Mouse (Mus musculus): ENCODE results near the gene B4gat1. TPM values are rescaled to one million over a fixed set of nuclear protein-coding genes. Genes with fewer than 3 reads are reported as not detected.
A peak's percentile ranks its signal among the peaks of the same experiment; 100 is the strongest.
"Not testable (repeated sequence)": the region's sequence is repeated elsewhere in the genome, so short reads cannot be mapped to it uniquely, and the experiment has no call there.

B4gat1 gene
- polyA plus RNA-seq, 1 experiment from 2014 or later, result 45.1 TPM

DNA sequence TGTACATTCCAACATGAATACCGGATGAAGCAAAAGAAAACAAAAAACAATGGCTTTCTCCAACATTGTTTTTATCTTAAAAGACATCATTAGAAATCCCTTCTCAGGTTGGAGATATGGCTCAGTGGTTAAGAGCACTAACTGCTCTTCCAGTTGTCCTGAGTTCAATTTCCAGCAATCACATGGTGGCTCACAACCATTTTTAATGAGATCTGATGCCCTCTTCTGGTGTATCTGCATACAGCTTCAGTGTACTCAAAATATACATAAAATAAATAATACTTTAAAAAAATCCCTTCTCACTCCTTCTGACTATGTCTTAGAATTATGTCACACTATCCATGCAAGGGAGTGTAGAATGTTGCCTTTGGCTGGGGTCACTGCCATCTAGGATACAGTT, 40.7 kb downstream of the B4gat1 start:
- Histone ChIP-seq H3K4me3 (no peak overlapping the region), H3K9ac (no peak overlapping the region), H3K27ac (no peak overlapping the region), H3K4me1 (no peaks in the 10 kb centered on the region), H3K27me3 (peaks cover 46% of the 10 kb centered on the region), H3K9me3 (no peaks in the 10 kb centered on the region), H3K36me3 (no peaks in the 10 kb centered on the region), H3K4me2 (no peak overlapping the region)
- WGBS, result 97% methylated on average over 1 of the region's 1 CpGs
- ATAC-seq (ENCODE audit: insufficient number of reproducible peaks, low FRiP score, low TSS enrichment, low read depth), result no peak

DNA sequence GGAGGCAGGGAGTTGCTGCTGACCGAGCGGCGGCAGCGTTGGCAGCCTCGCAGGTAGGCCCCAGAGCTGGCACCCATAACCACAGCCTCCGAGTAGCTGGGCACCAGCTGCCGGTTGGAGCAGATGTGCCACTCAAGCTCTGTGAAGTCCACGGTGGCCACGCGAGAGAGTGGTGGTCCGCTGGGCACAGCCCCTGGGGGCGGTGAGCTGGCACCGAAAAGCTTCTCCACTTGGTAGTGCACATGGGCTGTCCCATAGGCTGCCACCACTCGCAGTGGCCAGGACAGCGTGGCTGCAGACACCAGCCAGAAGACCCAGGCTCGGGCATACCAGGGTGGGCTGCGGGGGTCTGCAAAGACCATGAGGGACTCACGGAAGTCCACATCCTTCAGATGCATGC, 43.4 kb downstream of the B4gat1 start:
- ATAC-seq (ENCODE audit: insufficient number of reproducible peaks, low FRiP score, low TSS enrichment, low read depth), result no peak
- WGBS, result 58% methylated on average over 18 of the region's 18 CpGs

DNA sequence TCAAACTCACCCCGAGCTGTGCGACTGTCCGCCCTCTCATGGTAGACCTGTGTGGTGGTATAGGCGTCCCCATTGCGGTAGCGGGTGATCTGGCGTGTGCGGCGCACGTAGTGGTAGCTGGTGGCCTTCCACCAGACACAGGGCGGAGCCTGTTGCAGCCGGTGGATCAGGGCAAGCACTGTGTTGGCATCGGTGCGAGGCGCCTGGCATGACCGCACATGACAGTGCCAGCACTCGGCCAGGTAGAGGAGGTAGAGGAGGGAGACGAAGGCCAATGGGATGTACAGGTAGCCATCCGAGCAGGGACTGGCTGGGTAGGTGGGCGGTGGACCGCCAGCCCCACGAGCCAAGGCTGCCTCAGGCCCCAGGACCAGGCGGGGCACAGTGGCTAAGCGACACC, 44.0 kb downstream of the B4gat1 start:
- H3K9ac ChIP-seq, result no peak overlapping the region
- ATAC-seq (ENCODE audit: insufficient number of reproducible peaks, low FRiP score, low TSS enrichment, low read depth), result no peak
- H3K4me1 ChIP-seq, result peaks cover 17% of the 10 kb centered on the region
- H3K36me3 ChIP-seq, result no peaks in the 10 kb centered on the region
- H3K4me2 ChIP-seq, result no peak overlapping the region
- H3K27me3 ChIP-seq, result peaks cover 70% of the 10 kb centered on the region
- H3K9me3 ChIP-seq, result no peaks in the 10 kb centered on the region
- WGBS, result 67% methylated on average over 24 of the region's 24 CpGs
- no peak overlapping the region for H3K4me3 ChIP-seq
- H3K27ac ChIP-seq, result no peak overlapping the region

More for the DNA sequence above, 43.4 kb downstream of the B4gat1 start:
- Histone ChIP-seq H3K27ac (no peak overlapping the region), H3K9ac (no peak overlapping the region), H3K9me3 (no peaks in the 10 kb centered on the region), H3K4me1 (peaks cover 13% of the 10 kb centered on the region), H3K36me3 (no peaks in the 10 kb centered on the region), H3K4me2 (no peak overlapping the region), H3K27me3 (peaks cover 70% of the 10 kb centered on the region), H3K4me3 (no peak overlapping the region)

- Histone ChIP-seq H3K9me3 (no peaks in the 10 kb centered on the region), H3K27me3 (peaks cover 70% of the 10 kb centered on the region), H3K4me2 (0 out of 2 replicates have a peak overlapping the region, but pooled peaks have one; percentile 77), H3K36me3 (no peaks in the 10 kb centered on the region), H3K4me1 (peaks cover 23% of the 10 kb centered on the region), H3K9ac (no peak overlapping the region), H3K4me3 (peak overlapping the region; percentile 45; the same call in 1 of the 2 replicates), H3K27ac (no peak overlapping the region)
- ATAC-seq (ENCODE audit: insufficient number of reproducible peaks, low FRiP score, low TSS enrichment, low read depth), result no peak
- WGBS, result 59% methylated on average over 3 of the region's 3 CpGs
Observed at GRCm38 (mm10) chr19:5083961-5084833, 45.6 kb downstream of the B4gat1 start.

DNA sequence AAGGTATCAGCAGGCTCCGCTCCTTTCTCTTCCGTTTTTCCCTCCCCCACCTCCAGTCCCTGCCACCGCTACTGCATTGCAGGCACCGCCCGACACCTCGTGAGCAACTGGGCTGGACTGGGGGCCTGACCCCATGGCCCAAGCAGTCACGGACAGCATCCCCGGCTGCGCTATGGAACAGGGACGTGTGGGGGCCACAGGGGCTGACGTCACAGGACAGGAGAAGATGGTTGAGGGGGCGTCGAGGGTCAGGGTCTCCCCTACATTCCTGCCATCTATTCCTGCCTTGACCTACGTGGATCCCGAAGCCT, 46.2 kb downstream of the B4gat1 start:
- Histone ChIP-seq H3K27me3 (peaks cover 69% of the 10 kb centered on the region), H3K9ac (no peak overlapping the region), H3K4me1 (peaks cover 29% of the 10 kb centered on the region), H3K4me3 (peak overlapping the region; percentile 45), H3K4me2 (peak overlapping the region; percentile 77), H3K9me3 (no peaks in the 10 kb centered on the region), H3K27ac (no peak overlapping the region), H3K36me3 (no peaks in the 10 kb centered on the region; the same call in 1 of the 2 replicates)
- no peak for ATAC-seq (ENCODE audit: insufficient number of reproducible peaks, low FRiP score, low TSS enrichment, low read depth)
- WGBS, result 6% methylated on average over 15 of the region's 15 CpGs

GRCm38 (mm10) chr19:5085145-5085863, 46.7 kb downstream of the B4gat1 start, which contains the start of gene Tmem151a:
Gene Tmem151a (minus strand): TSS chr19:5085531.
- Histone ChIP-seq H3K9ac (no peak within 1 kb of the TSS), H3K27ac (no peak within 1 kb of the TSS), H3K9me3 (no peaks in the 10 kb centered on the region), H3K27me3 (peaks cover 63% of the 10 kb centered on the region), H3K4me3 (peak within 1 kb of the TSS; percentile 45), H3K4me1 (peaks cover 29% of the 10 kb centered on the region), H3K4me2 (peak within 1 kb of the TSS; percentile 77), H3K36me3 (peaks cover 1% of the 10 kb centered on the region)
- no peak for ATAC-seq (ENCODE audit: insufficient number of reproducible peaks, low FRiP score, low TSS enrichment, low read depth)
- WGBS, result under 1% methylated on average over 64 of the region's 69 CpGs

DNA sequence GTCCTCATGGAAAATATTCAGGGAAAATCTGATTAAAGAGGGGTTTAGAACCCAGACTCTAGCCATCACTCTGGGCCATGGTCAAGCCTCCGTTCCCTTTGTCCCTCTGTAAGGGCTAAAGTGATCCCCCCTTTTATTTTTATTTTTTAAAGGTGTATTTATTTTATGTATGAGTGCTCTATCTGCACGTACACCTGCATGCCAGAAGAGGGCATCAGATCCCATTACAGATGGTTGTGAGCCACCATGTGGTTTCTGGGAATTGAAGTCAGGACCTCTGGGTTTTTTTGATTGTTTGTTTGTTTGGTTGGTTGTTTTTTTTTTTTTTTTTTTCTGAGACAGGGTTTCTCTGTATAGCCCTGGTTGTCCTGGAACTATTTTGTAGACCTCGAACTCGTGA, 47.9 kb downstream of the B4gat1 start:
- H3K27me3 ChIP-seq, result peaks cover 51% of the 10 kb centered on the region
- H3K4me2 ChIP-seq; H3K27ac ChIP-seq; H3K4me3 ChIP-seq; H3K9me3 ChIP-seq; ATAC-seq (ENCODE audit: insufficient number of reproducible peaks, low FRiP score, low TSS enrichment, low read depth); H3K9ac ChIP-seq: not testable (repeated sequence)
- WGBS, result 52% methylated on average over 4 of the region's 4 CpGs
- peaks cover 13% of the 10 kb centered on the region for H3K36me3 ChIP-seq
- H3K4me1 ChIP-seq, result peaks cover 29% of the 10 kb centered on the region

GRCm38 (mm10) chr19:5087884-5088728, 49.5 kb downstream of the B4gat1 start, which contains the start of gene Yif1a:
Gene Yif1a (plus strand): TSS chr19:5088538.
- Histone ChIP-seq H3K9ac (peak within 1 kb of the TSS; percentile 68), H3K4me3 (peak within 1 kb of the TSS; percentile 84), H3K4me1 (peaks cover 29% of the 10 kb centered on the region), H3K27ac (peak within 1 kb of the TSS; percentile 91), H3K27me3 (peaks cover 35% of the 10 kb centered on the region), H3K9me3 (no peaks in the 10 kb centered on the region), H3K36me3 (peaks cover 29% of the 10 kb centered on the region), H3K4me2 (peak within 1 kb of the TSS; percentile 80)
- under 1% methylated on average over 58 of the region's 58 CpGs for WGBS
- ATAC-seq (ENCODE audit: insufficient number of reproducible peaks, low FRiP score, low TSS enrichment, low read depth), result peak; percentile 92

DNA sequence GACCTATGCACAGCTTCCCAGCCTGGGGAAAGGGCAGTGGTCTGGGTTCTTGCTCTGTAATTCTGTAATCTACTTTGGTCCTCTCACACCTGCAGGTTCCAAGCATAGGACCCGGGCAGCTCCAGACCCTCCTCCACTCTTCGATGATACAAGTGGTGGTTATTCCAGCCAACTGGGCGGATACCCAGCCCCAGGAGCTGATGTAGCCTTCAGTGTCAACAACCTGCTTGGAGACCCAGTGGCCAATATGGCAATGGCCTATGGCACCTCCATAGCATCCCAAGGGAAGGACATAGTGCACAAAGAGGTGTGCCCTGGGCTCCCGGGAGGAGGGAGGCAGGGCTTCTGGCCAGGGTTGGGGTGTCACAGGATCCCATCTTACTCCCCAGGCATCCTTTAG, 50.7 kb downstream of the B4gat1 start:
- Histone ChIP-seq H3K27ac (no peak overlapping the region), H3K4me2 (peak overlapping the region; percentile 80), H3K9me3 (no peaks in the 10 kb centered on the region), H3K36me3 (peaks cover 36% of the 10 kb centered on the region), H3K9ac (0 out of 2 replicates have a peak overlapping the region, but pooled peaks have one; percentile 68), H3K4me3 (peak overlapping the region; percentile 84), H3K27me3 (peaks cover 23% of the 10 kb centered on the region), H3K4me1 (peaks cover 36% of the 10 kb centered on the region)
- ATAC-seq (ENCODE audit: insufficient number of reproducible peaks, low FRiP score, low TSS enrichment, low read depth), result no peak
- 88% methylated on average over 4 of the region's 4 CpGs for WGBS
